Mouse (Mus musculus): ENCODE measurements at regions not wholly inside any gene's neighbourhood (a gene's known extent, or its start where the extent isn't known, plus 50 kb on each side); places are given as distances from the start of the nearest gene placed in this dataset.
A peak's percentile ranks its signal among the peaks of the same experiment; 100 is the strongest.

GRCm38 (mm10) chr11:33061570-33061969 is 85.6 kb downstream of the Fgf18 start:
- intact Hi-C loops (cut with DNase I) = no loop called here
- DNase-seq = no peak

- no peak for DNase-seq
- intact Hi-C loops (cut with DNase I) = no loop called here
Measured at GRCm38 (mm10) chr11:33060352-33060751, 86.8 kb downstream of the Fgf18 start.

GRCm38 (mm10) chr11:33050216-33050615 is 97.0 kb downstream of the Fgf18 start:
- intact Hi-C loops (cut with DNase I) = no loop called here
- DNase-seq = no peak

GRCm38 (mm10) chr11:33039854-33040792 is 107.1 kb downstream of the Fgf18 start:
- no peak for DNase-seq
- intact Hi-C loops (cut with DNase I) = no loop called here

- intact Hi-C loops (cut with DNase I) = no loop called here
- DNase-seq = no peak
Measured at GRCm38 (mm10) chr11:33036367-33036766, 110.8 kb downstream of the Fgf18 start.

- intact Hi-C loops (cut with DNase I) = loop anchor here (2.0 kb wide), 1 partner anchor 120 kb away; no protein-coding TSS in a partner anchor
- DNase-seq = no peak
Measured at GRCm38 (mm10) chr11:33028920-33029319, 118.3 kb downstream of the Fgf18 start.

GRCm38 (mm10) chr11:33027121-33027520 is 120.1 kb downstream of the Fgf18 start:
- no peak for DNase-seq
- intact Hi-C loops (cut with DNase I) = no loop called here

GRCm38 (mm10) chr11:33013229-33014185 is 133.7 kb downstream of the Fgf18 start:
- peak; percentile 75 to 79 for DNase-seq
- intact Hi-C loops (cut with DNase I) = no loop called here

- intact Hi-C loops (cut with DNase I) = no loop called here
- DNase-seq = peak in 1 of 2 experiments; percentile 23
Measured at GRCm38 (mm10) chr11:33012384-33013160, 134.6 kb downstream of the Fgf18 start.

GRCm38 (mm10) chr11:33008611-33009010 is 138.6 kb downstream of the Fgf18 start:
- no peak for DNase-seq
- intact Hi-C loops (cut with DNase I) = no loop called here

GRCm38 (mm10) chr11:33007826-33008530 is 139.2 kb downstream of the Fgf18 start:
- intact Hi-C loops (cut with DNase I) = no loop called here
- DNase-seq = no peak

GRCm38 (mm10) chr11:33007366-33007765 is 139.8 kb downstream of the Fgf18 start:
- intact Hi-C loops (cut with DNase I) = no loop called here
- no peak for DNase-seq

GRCm38 (mm10) chr11:33005183-33005582 is 142.0 kb downstream of the Fgf18 start:
- intact Hi-C loops (cut with DNase I) = no loop called here

GRCm38 (mm10) chr11:33004603-33005002 is 142.6 kb downstream of the Fgf18 start:
- intact Hi-C loops (cut with DNase I) = no loop called here
- DNase-seq = no peak

More at GRCm38 (mm10) chr11:33005183-33005582, 142.0 kb downstream of the Fgf18 start:
- DNase-seq = no peak

- no peak for DNase-seq
- intact Hi-C loops (cut with DNase I) = no loop called here
Measured at GRCm38 (mm10) chr11:32999684-33000255, 147.4 kb downstream of the Fgf18 start.

GRCm38 (mm10) chr11:32998687-32999605 is 148.3 kb downstream of the Fgf18 start:
- no peak for DNase-seq
- intact Hi-C loops (cut with DNase I) = no loop called here

- intact Hi-C loops (cut with DNase I) = no loop called here
- DNase-seq = peak; percentile 37 to 42
Measured at GRCm38 (mm10) chr11:32994391-32994790, 152.8 kb downstream of the Fgf18 start.

- intact Hi-C loops (cut with DNase I) = no loop called here
Measured at GRCm38 (mm10) chr11:32993439-32993838, 153.8 kb downstream of the Fgf18 start.

More at GRCm38 (mm10) chr11:32993439-32993838, 153.8 kb downstream of the Fgf18 start:
- DNase-seq = no peak
